18 mouse cellular contexts compared by ENCODE assay signal in genomic region chr8:30960486-30960885, GRCm38 (mm10).
DNase-seq lines count a peak whose midpoint lies in the region; ATAC-seq and TF ChIP-seq lines count a peak whose summit lies in the region.
"Had no signal": no experiment of that assay in that cellular context is flagged by ENCODE, and none has a peak within 500 bp of the region (broad histone marks: within the 10 kb centered on the region; RNA-seq: fewer than 3 reads in every experiment).

No protein-coding gene starts in this region.

- H3K27ac ChIP-seq in embryonic facial prominence, embryonic 11.5 days (replicated peaks; ENCODE audit: low read depth, low read length) = no peak overlapping the region
- H3K27ac ChIP-seq: forebrain, embryonic 13.5 days; forebrain, embryonic 15.5 days had no signal

- 28% methylated on average over 8 of the region's 8 CpGs for WGBS in embryonic facial prominence, embryonic 11.5 days

- no peak overlapping the region for H3K4me2 ChIP-seq in embryonic facial prominence, embryonic 11.5 days (ENCODE audit: low read depth, low read length)
- H3K4me2 ChIP-seq: embryonic facial prominence, embryonic 13.5 days; forebrain, embryonic 13.5 days; forebrain, embryonic 15.5 days had no signal

- ATAC-seq in embryonic facial prominence, embryonic 11.5 days (replicated peaks; ENCODE audit: insufficient number of reproducible peaks, low FRiP score, low TSS enrichment, low read depth) = no peak
- no peak for ATAC-seq in granulocyte monocyte progenitor cell, adult 5-6 weeks (replicated peaks; ENCODE audit: poor library complexity, severe bottlenecking)
- ATAC-seq: activated CD4-positive, CD25-positive, alpha-beta regulatory T cell, adult 4 months; forebrain, embryonic 13.5 days; forebrain, embryonic 15.5 days had no signal

- H3K36me3 ChIP-seq in embryonic facial prominence, embryonic 11.5 days (replicated peaks; ENCODE audit: control insufficient read depth, insufficient read depth, low read depth, low read length) = no peaks in the 10 kb centered on the region
- H3K36me3 ChIP-seq: embryonic facial prominence, embryonic 13.5 days; forebrain, embryonic 15.5 days had no signal

- no peak overlapping the region for H3K4me3 ChIP-seq in embryonic facial prominence, embryonic 11.5 days (ENCODE audit: low read depth, low read length)
- H3K4me3 ChIP-seq: embryonic facial prominence, embryonic 13.5 days; forebrain, embryonic 13.5 days; forebrain, embryonic 15.5 days had no signal

- no peak for TF ChIP-seq POLR2A in brain, embryonic 14.5 days (IDR thresholded peaks at IDR 0.05; ENCODE audit: borderline replicate concordance, extremely low read depth, insufficient read depth, insufficient read length, poor library complexity, severe bottlenecking)

- no peaks in the 10 kb centered on the region for H3K9me3 ChIP-seq in embryonic facial prominence, embryonic 11.5 days (replicated peaks; ENCODE audit: control insufficient read depth, low read length)
- H3K9me3 ChIP-seq: embryonic facial prominence, embryonic 13.5 days; forebrain, embryonic 13.5 days; forebrain, embryonic 15.5 days had no signal

- H3K9ac ChIP-seq in embryonic facial prominence, embryonic 11.5 days (replicated peaks; ENCODE audit: low read length) = no peak overlapping the region
- H3K9ac ChIP-seq: embryonic facial prominence, embryonic 13.5 days; forebrain, embryonic 13.5 days; forebrain, embryonic 15.5 days had no signal

- no peaks in the 10 kb centered on the region for H3K4me1 ChIP-seq in embryonic facial prominence, embryonic 11.5 days (ENCODE audit: control insufficient read depth, insufficient read depth, low read length)

- peak; percentile 67 for DNase-seq in heart, adult 11 months
- DNase-seq in heart, adult 8-10 months (ENCODE audit: low spot score) = no peak
- peak; percentile 43 for DNase-seq in brain, embryonic 14.5 days (ENCODE audit: low read depth)
- peak; percentile 71 for DNase-seq in embryonic facial prominence, embryonic 11.5 days (ENCODE audit: low spot score)
- no peak for DNase-seq in cerebellum, adult 11-12 months
- no peak for DNase-seq in adrenal gland, postnatal 36 days
- DNase-seq: adrenal gland, adult 8-10 months; adrenal gland, postnatal 14 days; cerebellum, adult 18-20 months; cerebellum, adult 8-10 months; cerebellum, adult 9-11 months; cerebellum, postnatal 14 days; cerebellum, postnatal 36 days had no signal

- no peak for TF ChIP-seq CTCF in brain, embryonic 14.5 days (IDR thresholded peaks at IDR 0.05; ENCODE audit: borderline replicate concordance, extremely low read depth, insufficient read depth, insufficient read length)

- no peaks in the 10 kb centered on the region for H3K27me3 ChIP-seq in embryonic facial prominence, embryonic 11.5 days (ENCODE audit: control insufficient read depth, insufficient read depth, low read length)
- H3K27me3 ChIP-seq: forebrain, embryonic 13.5 days; forebrain, embryonic 15.5 days had no signal

Comparison
In these comparisons a context has a peak if more than half of its experiments do, and no peak if none do; other contexts are left out.
1. DNase-seq: peak in heart, adult 11 months (single experiment), brain, embryonic 14.5 days (single experiment) and embryonic facial prominence, embryonic 11.5 days (single experiment); none in heart, adult 8-10 months (single experiment), cerebellum, adult 11-12 months (single experiment) and adrenal gland, postnatal 36 days (0 of 2).